Mouse (Mus musculus) urinary bladder, postnatal 10 days (tissue): Measurements from ENCODE around the gene Tmem39b.
"Not testable (repeated sequence)": the region's sequence is repeated elsewhere in the genome, so short reads cannot be mapped to it uniquely, and the experiment has no call there.

Source experiments
- DNase-seq: peaks from one replicate; pipeline ENCODE4 v3.0.0; 2022; ENCODE audit warnings: low spot score

Tmem39b gene

GRCm38 (mm10) chr4:129696158-129696985 lies at the start of gene Tmem39b:
Gene Tmem39b (minus strand): TSS chr4:129696838.
- peak; percentile 66 for DNase-seq

- no peak for DNase-seq
Observed at GRCm38 (mm10) chr4:129746106-129746505, 49.5 kb upstream of the Tmem39b start.

GRCm38 (mm10) chr4:129743494-129743893 lies 46.9 kb upstream of the Tmem39b start:
- no peak for DNase-seq

- no peak for DNase-seq
Observed at GRCm38 (mm10) chr4:129743010-129743390, 46.4 kb upstream of the Tmem39b start.

GRCm38 (mm10) chr4:129742232-129743009 lies 45.8 kb upstream of the Tmem39b start, which contains the start of gene Khdrbs1:
Gene Khdrbs1 (minus strand): TSS chr4:129742303.
- DNase-seq: peak; percentile 89

GRCm38 (mm10) chr4:129741974-129742231 lies 45.3 kb upstream of the Tmem39b start:
- DNase-seq: no peak

- DNase-seq: peak; percentile 10
Observed at GRCm38 (mm10) chr4:129741251-129741973, 44.8 kb upstream of the Tmem39b start.

- no peak for DNase-seq
Observed at GRCm38 (mm10) chr4:129739111-129739645, 42.5 kb upstream of the Tmem39b start.

- DNase-seq: no peak
Observed at GRCm38 (mm10) chr4:129736173-129736572, 39.5 kb upstream of the Tmem39b start.

- not testable (repeated sequence) for DNase-seq
Observed at GRCm38 (mm10) chr4:129735485-129735884, 38.8 kb upstream of the Tmem39b start.

- DNase-seq: no peak
Observed at GRCm38 (mm10) chr4:129731423-129731822, 34.8 kb upstream of the Tmem39b start.

GRCm38 (mm10) chr4:129716310-129716709 lies 19.7 kb upstream of the Tmem39b start:
- no peak for DNase-seq

GRCm38 (mm10) chr4:129709486-129710129 lies 13.0 kb upstream of the Tmem39b start:
- no peak for DNase-seq

GRCm38 (mm10) chr4:129706750-129707149 lies 10.1 kb upstream of the Tmem39b start:
- no peak for DNase-seq

GRCm38 (mm10) chr4:129702454-129702853 lies 5.8 kb upstream of the Tmem39b start:
- DNase-seq: no peak

GRCm38 (mm10) chr4:129701503-129702377 lies 5.1 kb upstream of the Tmem39b start:
- peak; percentile 38 for DNase-seq

GRCm38 (mm10) chr4:129700661-129701060 lies 4.0 kb upstream of the Tmem39b start:
- DNase-seq: not testable (repeated sequence)

GRCm38 (mm10) chr4:129700216-129700615 lies 3.6 kb upstream of the Tmem39b start:
- DNase-seq: no peak

GRCm38 (mm10) chr4:129697191-129697590 lies 553 bp upstream of the Tmem39b start:
- DNase-seq: no peak

GRCm38 (mm10) chr4:129695815-129696157 lies 852 bp downstream of the Tmem39b start:
- DNase-seq: no peak

GRCm38 (mm10) chr4:129684531-129684930 lies 12.1 kb downstream of the Tmem39b start:
- no peak for DNase-seq
